Mouse (Mus musculus) megakaryocyte progenitor cell, adult 5-6 weeks (primary cell): ENCODE data around the gene Gm20683. TPM values are rescaled to one million over a fixed set of nuclear protein-coding genes. Genes with fewer than 3 reads are reported as not detected.
"Not testable (repeated sequence)": the region's sequence is repeated elsewhere in the genome, so short reads cannot be mapped to it uniquely, and the experiment has no call there.

Experiments
- ATAC-seq: replicated peaks from 2 replicates; pipeline ENCODE4 v1.8.0; 2016; ENCODE audit warnings: mild to moderate bottlenecking, moderate TSS enrichment, inconsistent platforms; ENCODE audit not compliant: poor library complexity
- total RNA-seq, 2 experiments: library from RNA; stranded (forward) in 1 of 2; stranded (reverse) in 1 of 2; fragments of 157-497, 149-512 nt in 1 of 2; fragments of 200-1000 nt in 1 of 2; gene quantifications; 2 replicates each; pipeline versions ENCODE4 v1.2.3 to v1.2.4; 2015 to 2017

The Gm20683 gene
- total RNA-seq, 2 experiments from 2014 or later: 0.17 to 0.54 TPM

DNA sequence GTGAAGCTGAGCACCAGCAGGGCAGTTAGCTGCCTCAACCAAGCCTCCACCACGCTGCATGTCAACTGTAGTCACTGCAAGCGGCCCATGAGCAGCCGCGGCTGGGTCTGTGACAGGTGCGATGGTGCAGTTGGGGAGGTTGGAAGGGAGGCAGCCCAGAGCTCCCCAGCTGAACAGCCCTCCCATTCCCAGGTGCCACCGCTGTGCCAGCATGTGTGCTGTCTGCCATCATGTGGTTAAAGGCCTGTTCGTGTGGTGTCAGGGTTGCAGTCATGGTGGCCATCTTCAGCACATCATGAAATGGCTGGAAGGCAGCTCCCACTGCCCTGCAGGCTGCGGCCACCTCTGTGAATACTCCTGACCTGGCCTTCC lies 13.4 kb downstream of the Gm20683 start:
- ATAC-seq: no peak

DNA sequence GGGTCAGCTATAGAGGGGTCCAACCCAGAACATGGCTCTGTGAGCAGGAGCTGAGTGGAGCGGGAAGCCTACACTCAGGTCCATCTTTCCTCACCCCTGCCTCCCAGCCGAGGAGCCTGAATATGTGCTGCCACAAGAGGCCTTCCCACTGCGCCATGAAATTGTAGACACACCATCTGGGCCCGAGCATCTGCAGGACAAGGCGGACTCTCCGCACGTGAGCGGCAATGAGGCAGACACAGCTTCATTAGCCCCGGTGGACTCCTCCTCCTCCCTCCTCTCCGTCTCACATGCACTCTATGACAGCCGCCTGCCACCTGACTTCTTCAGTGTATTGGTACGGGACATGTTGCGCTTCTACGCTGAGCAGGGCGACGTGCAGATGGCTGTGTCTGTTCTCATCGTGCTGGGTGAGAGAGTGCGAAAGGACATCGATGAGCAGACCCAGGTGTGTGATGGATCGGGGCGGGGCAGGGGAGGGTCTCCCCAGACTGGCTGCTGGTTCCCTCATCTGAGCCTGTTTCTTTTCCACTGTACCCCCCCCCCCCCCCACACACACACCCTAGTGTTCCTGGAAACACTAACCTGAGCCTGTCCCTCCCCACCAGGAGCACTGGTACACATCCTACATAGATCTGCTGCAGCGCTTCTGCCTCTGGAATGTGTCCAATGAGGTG lies 13.9 kb downstream of the Gm20683 start:
- ATAC-seq: no peak

DNA sequence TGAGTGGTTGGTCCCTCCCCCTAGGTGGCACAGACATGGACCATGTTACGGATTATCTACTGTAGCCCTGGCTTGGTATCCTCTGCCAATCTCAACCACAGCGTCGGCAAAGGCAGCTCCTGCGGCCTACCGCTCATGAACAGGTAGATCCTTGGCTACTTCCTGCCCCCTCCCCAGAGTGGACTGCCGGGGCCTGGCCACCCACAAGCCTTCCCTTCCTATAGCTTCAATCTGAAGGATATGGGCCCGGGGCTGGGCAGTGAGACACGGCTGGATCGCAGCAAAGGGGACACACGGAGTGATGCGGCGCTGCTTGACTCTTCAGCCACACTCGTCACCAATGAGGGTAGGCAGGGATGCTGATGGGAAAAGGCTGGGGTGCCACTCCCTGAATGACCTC lies 14.6 kb downstream of the Gm20683 start:
- ATAC-seq: no peak

DNA sequence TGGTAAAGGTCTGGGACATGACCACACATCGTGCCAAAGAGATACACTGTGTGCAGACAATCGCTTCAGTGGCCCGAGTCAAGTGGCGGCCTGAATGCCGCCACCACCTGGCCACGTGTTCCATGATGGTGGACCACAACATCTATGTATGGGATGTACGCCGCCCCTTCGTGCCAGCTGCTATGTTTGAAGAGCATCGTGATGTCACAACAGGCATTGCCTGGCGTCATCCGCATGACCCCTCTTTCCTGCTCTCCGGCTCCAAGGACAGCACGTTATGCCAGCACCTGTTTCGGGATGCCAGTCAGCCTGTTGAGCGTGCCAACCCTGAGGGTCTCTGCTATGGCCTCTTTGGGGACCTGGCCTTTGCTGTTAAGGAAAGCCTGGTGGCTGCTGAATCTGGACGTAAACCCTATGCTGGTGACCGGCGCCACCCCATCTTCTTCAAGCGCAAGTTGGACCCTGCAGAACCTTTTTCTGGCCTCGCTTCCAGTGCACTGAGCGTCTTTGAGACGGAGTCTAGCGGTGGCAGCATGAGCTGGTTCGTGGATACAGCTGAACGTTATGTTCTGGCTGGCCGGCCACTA lies 15.5 kb downstream of the Gm20683 start:
- no peak for ATAC-seq

DNA sequence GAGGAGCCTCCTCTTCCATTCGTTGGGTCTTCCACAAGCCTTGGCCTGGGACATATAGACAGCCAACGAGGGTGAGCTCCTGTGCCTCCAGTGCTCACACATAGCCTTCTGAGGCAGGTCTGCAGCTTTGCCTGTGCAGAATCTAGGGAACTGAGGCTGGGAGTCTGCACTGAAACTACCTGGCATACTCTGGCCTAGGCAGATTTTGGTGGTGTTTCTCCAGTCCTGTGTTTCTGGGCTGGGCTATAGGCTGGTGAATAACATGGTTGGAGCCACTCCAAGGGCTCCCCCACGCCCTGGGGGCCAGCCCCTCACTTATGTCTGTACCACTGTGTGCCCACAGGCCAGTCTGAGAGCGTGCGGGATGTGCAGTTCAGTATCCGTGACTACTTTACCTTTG lies 16.3 kb downstream of the Gm20683 start:
- no peak for ATAC-seq

DNA sequence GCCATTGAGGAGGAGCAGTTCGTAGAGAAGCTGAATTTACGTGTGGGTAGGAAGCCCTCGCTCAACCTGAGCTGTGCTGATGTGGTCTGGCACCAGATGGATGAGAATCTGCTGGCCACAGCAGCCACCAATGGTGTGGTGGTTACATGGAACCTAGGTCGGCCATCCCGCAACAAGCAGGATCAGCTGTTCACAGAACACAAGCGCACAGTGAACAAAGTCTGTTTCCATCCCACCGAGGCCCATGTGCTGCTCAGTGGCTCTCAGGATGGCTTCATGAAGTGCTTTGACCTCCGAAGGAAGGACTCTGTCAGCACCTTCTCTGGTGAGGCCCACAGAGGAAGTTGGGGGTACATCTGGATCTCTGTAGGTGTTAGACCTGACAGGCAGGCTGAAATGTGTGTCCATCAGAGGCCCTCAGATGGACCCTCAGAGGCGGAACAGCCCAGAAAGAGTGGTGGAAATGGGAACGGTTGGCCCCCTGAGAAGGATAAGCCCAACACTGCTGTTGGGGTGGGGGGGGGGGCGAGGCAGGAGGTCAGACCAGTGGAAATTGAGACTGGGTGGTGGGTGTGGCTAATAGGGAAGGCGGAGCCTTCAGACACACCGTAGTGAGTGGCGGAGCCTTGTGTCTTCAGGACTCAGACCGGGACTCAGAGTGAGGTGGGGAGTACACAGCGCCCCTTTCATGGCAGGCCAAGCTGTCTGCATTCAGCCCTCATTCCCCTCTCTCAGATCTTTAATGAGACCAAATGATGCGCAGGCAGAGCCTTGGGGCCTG lies 17.0 kb downstream of the Gm20683 start:
- ATAC-seq: no peak

DNA sequence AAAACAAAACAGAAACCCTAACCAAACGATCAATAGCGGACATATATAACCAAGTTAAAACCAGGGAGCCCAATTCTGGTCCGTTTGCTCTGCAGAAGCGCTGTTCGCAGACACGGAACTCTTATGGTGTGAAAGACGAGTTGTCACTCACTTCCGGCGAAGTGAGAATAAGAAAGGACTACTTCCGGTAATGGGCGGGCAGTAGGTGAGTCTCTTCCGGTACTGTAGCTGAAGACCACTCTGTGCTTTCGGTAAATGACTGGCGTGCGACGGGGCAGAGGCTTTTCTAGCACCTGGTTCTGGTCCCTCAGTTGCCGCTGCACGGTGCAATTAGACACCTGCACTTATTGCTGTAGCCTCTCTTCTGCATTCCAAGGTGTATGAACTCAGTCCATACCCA lies 18.1 kb downstream of the Gm20683 start, which contains the start of gene Wdr24:
TSS of gene Wdr24 (plus strand) at position 176 of the 400 bp plus-strand sequence.
- ATAC-seq: peak; percentile 90

DNA sequence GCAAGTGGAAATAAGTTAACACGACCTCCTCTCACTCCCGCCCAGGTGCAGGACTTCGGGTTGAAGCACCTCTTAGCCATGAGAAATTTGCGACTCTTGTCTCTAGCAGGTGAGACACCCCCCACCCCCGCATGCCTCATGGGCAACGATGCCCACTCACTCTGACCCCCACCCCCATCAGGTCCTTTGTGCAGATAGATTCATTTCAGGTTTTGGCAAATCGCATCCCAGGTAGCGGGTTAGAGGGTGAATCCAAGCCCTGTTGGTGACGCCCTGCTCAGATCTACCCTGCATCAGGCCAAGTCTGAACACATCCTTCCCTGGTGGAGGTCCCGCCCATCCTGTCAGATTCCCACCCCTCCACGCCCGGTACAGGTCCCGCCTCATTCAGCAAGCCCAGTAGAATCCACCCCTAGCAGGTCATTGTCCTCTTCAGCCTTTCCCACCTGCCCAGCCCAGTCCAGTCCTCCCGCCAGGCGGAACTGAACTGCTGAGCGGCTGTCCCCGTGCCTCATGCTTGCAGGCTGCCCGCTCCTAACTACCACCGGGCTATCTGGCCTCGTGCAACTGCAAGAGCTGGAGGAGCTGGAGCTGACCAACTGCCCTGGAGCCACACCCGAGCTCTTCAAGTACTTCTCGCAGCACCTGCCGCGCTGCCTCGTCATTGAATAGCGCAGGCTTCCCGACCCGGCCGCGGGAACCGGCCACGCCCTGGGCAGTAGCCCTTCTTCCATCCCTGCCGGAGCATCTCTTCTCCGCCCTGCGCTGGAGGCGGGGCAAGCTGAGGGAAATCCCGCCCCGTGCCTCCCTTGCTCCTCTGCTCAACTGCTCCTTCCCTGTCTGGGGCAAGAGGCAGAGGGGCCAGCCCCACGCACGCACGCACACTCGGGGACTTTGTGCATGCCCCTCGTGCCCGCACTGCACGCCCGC lies 22.4 kb downstream of the Gm20683 start:
- peak; percentile 54 for ATAC-seq

DNA sequence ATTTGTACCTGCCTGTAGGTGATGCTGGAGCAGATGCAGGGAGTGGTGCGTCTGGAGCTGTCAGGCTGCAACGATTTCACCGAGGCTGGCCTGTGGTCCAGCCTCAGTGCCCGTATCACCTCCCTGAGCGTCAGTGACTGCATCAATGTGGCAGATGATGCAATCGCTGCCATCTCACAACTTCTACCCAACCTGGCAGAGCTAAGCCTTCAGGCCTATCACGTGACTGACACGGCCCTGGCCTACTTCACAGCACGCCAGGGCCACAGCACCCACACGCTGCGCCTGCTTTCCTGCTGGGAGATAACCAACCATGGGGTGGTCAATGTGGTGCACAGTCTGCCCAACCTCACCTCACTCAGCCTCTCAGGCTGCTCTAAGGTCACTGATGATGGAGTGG lies 23.9 kb downstream of the Gm20683 start:
- ATAC-seq: no peak

DNA sequence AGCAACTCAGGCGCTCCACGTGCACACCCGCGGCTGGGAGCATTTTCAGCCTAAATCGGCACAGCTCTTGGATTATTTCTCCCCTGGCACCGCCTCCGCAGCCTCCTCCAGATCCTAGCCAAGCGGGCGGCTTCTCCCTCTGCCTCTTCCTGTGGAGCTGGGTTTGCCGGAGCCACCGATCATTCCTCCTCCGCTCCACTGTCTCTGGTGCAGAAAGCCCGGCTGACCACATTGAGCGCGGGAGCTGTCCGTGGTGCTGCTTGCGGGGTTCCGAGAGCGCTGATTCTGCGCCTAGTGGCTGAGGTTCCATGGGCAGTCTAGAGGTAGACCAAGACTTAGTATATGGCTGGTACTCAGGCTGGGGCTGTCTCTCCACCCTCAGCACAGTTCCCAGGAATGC lies 28.1 kb downstream of the Gm20683 start:
- peak; percentile 95 for ATAC-seq

DNA sequence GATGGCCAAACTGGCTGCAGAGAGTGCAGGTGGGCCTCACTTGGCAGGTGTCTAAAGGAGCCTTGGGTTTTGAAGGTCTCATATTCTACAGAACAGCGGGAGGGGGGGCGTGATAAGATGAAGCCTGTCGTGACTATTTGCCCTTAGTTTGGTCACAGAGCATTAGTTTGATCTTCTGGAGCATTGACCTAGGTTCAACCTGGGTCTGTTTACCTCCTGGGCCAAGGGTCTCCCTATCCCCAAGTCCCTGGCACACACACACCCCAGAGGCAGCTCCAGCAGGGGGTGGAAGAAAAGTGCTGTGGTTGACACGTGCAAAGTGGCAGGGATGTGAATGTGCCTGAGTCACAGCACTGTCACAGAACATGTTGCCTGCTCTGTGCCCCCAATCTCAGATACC lies 30.7 kb downstream of the Gm20683 start:
- ATAC-seq: no peak

DNA sequence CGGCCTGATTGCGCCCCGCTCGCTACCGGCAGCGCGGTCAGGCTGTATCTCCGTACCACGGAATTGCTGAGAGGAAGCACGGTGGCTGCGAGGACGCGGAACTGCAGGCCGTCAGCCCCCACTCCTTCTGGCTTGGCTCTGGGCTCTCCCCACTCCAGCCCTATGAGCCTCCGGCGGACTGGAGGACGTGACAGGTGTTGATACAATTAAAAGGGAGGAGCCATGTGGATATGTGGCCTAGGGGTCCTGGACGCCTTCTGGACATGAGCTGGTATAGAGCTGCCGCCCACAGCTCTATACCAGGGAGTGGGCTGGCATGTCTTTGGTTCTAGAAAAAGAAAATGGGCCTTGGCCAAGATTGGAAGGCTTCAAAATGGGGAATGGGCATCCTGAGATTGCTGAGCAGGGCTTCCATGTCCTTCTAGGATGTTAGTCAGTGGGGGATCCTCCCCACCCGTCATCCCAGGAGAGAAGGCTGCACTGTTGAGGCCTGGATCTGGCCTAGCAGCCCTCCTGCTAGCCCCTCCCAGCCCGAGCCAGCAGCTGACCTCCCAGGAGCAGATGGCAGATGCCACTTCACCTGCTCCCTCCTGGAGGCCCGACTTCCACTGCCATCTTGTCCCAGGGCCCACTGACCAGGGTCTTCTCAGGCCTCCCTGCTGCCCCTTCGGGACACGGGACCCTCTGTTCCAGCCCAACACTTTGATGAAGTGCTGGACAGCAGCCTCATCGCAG lies 31.8 kb downstream of the Gm20683 start:
- ATAC-seq: no peak

DNA sequence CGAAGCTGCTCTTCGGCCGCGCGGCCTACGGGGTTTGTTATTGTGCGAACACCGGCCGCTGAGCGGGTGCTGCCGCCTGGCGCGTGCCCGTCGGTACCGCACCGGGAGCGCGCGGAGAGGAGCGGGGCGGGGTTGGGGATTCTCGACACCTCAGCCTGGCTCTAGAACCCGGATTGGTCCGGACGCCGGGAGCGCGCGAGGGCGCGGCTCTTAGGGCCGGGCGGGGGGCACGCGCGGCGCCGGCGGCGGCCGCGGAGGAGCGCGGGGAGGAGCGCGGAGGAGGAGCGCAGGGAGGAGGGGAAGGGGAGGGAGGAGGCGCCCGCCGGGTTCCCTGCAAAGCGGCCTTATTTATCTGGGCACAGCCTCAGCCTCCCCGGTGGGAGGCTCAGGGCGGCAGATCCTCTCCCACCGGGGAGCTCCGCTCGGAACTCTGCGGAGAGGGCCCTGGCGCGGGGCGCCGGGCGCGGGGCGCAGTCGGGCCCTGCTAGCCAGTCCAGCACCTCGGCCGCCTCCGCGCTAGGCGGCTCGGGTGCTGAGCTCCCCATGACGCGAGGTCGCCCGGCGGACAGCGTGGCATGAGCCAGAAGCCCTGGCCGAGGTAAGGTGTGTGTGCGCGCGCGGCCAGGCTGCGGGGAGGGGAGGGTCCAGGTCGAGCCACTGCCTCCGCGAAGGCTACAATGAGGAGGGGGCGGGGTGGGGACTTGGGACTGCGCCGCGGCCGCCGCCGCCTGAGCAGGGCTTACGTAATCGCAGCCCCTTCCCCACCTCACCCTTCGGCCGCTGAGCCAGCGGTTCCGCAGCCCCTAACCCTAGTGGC lies 32.6 kb downstream of the Gm20683 start, which contains the start of gene Fbxl16:
TSS of gene Fbxl16 (plus strand) at position 297 of the 817 bp plus-strand sequence.
- ATAC-seq: 0 out of 2 replicates have a peak, but pooled peaks have one; percentile 23

DNA sequence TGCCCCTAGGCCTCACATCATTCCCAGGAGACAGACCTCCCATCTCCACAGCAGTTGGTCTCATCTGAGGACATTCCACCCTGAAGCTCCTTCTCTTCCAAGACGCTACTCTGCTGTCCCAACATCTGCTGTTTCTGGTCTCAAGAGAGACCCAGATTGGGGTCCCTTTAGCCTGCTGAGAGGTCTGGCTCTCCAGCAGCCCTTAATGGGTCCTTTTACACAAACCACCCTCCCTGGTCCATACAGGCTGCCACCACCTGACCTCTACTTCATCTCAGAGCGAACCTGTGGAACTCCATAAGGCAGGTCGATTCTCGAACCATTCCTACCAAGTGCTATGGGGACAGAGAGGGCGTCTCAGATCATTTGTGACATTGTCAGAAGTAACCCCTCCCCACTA lies 33.5 kb downstream of the Gm20683 start:
- no peak for ATAC-seq

DNA sequence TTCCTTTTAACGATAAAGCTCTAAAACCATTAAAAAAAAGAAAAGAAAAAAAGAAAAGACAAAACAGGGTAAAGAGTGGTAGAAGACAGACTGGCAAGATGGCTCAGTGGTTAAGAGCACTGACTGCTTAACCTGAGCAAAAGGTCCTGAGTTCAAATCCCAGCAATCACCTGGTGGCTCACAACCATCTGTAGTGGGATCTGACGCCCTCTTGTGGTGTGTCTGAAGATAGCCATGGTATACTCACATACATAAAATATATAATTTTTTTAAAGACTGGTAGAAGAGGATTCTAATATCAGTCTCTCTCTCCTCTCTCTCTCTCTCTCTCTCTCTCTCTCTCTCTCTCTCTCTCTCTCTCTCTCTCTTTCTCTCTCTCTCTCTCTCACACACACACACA lies 34.1 kb downstream of the Gm20683 start:
- not testable (repeated sequence) for ATAC-seq

DNA sequence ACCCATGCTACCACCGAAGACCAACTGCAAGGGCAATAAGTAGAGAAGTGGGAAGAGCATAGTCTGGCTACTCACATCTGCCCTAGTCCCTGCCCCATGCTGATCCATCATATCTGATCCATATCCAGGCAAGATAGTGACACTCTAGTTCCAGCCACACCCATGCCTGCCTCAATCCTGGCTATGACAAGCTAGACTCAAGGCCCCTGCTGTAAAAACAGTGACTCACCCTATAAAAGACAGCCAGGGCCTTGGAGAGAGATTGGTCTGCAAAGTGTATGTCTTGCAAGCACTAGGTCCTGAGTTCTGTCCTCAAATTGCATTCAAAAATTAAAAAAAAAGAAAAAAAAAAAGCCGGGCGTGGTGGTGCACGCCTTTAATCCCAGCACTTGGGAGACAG lies 35.1 kb downstream of the Gm20683 start:
- ATAC-seq: no peak

DNA sequence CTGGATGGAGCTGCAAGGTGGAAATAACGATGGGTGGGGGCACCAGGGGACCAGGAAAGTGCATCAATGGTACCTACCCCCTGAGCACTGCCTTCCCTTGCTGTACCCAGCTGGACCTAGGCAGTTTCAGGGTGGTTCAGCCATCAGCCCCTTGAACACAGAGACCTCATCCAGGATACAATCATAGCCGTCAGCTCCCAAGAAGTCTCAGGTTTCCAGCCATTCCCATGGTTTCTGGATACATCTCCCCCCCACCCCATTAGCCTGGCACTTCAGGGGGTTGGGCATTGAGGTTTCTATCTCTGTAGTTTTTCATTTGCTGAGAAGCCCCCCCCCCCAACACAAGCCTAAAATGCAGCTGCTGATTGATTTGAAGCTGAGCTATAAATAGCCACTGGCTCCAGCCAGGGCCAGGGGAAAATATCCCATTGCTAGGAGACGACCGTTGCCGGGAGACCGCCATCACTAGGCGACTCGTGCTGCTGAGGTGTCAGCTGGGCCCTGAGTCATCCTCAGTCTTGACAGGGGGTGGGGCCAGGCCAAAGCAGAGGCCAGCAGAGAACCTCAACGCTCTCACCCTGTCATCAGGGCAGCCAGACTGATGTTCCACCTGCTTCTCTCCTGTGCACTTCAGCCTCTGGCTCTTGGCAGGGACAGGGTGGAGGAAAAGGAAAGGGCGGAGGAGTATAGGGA lies 38.6 kb downstream of the Gm20683 start:
- ATAC-seq: no peak

DNA sequence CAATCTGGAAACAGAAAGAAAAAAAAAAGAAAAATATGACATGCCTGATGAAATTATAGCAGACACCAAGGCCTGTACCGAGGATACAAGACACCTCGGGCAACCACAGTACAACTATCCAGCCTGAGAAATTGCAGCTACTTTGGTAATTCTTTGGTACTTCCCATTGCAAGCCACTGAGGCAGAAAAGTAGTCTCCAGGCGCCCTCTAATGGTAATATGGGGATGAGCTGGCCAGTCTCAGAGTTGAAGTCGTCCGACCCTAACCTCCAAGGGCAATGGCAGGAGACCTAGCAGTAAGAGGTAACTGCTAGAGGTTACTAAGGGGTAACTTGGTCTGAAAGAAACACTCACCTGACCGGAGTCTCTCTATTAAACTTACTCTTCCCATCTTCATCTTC lies 40.5 kb downstream of the Gm20683 start:
- peak; percentile 82 for ATAC-seq

DNA sequence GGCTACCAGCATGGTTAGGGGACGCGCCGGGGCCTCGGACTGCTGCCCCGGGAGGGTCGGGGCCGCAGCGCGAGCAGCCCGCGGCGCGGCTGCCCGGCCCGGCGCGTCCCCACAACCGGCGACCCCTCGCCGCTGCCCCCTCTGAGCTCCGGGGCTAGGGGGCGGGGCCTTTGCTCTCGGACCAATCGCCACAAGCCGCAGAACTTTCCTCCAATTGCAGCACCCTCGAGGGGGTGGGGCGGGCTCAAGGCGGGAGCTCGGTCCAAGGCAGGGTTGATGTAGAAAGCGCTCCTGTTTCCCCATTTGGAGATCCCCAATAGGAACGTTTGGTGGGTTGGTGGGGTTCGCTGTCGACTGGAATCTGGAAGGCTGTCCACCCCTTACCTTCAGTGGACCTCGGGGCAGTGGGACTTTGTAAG lies 44.6 kb downstream of the Gm20683 start, which contains the start of gene Metrn:
TSS of gene Metrn (minus strand) at position 186 of the 419 bp plus-strand sequence.
- ATAC-seq: peak; percentile 78
